Mouse (Mus musculus) heart, adult 18-20 months (tissue): ENCODE data around the gene Ntm. TPM values are rescaled to one million over a fixed set of nuclear protein-coding genes. Genes with fewer than 3 reads are reported as not detected.
A peak's percentile ranks its signal among the peaks of the same experiment; 100 is the strongest.

Experiments
- DNase-seq, 2 experiments: peaks; one replicate each; pipeline ENCODE4 v3.0.0; 2021 to 2022; ENCODE audit warnings: mixed read lengths in 1 of 2
- long read RNA-seq, 2 experiments: library from polyadenylated mRNA; stranded (forward); transcript quantifications; one replicate each; pipeline ENCODE4 v2.0.0; 2021
- total RNA-seq, 2 experiments: library from RNA; stranded (reverse); gene quantifications; 2 replicates each; pipeline ENCODE4 v1.2.3; 2021

Gene Ntm
- total RNA-seq: 1 to 10 TPM; 2.2 TPM
- long read RNA-seq, experiment 1: 0 reads
- long read RNA-seq, experiment 2: 0 reads

GRCm38 (mm10) chr9:29962978-29963377, at the start of gene Ntm:
Gene Ntm, minus strand, starts transcription at chr9:29963141.
- DNase-seq: peak; percentile 46 to 50

- DNase-seq: no peak
Measured at GRCm38 (mm10) chr9:30005701-30006100, 42.8 kb upstream of the Ntm start.

- DNase-seq: peak; percentile 41 to 81
Measured at GRCm38 (mm10) chr9:30003612-30004011, 40.7 kb upstream of the Ntm start.

GRCm38 (mm10) chr9:29981177-29981915, 18.4 kb upstream of the Ntm start:
- no peak for DNase-seq

GRCm38 (mm10) chr9:29961954-29962867, 730 bp downstream of the Ntm start:
- DNase-seq: peak; percentile 2 to 10

- DNase-seq: no peak
Measured at GRCm38 (mm10) chr9:29961512-29961911, 1.4 kb downstream of the Ntm start.

GRCm38 (mm10) chr9:29960741-29961140, 2.2 kb downstream of the Ntm start:
- DNase-seq: no peak

GRCm38 (mm10) chr9:29960236-29960635, 2.7 kb downstream of the Ntm start:
- no peak for DNase-seq

GRCm38 (mm10) chr9:29956936-29957335, 6.0 kb downstream of the Ntm start:
- DNase-seq: no peak

- no peak for DNase-seq
Measured at GRCm38 (mm10) chr9:29954031-29954430, 8.9 kb downstream of the Ntm start.

GRCm38 (mm10) chr9:29949041-29949440, 13.9 kb downstream of the Ntm start:
- no peak for DNase-seq

GRCm38 (mm10) chr9:29943209-29944070, 19.5 kb downstream of the Ntm start:
- no peak for DNase-seq

GRCm38 (mm10) chr9:29942183-29942952, 20.6 kb downstream of the Ntm start:
- no peak for DNase-seq

- no peak for DNase-seq
Measured at GRCm38 (mm10) chr9:29939517-29940034, 23.4 kb downstream of the Ntm start.

GRCm38 (mm10) chr9:29928796-29929195, 34.1 kb downstream of the Ntm start:
- DNase-seq: no peak

- DNase-seq: no peak
Measured at GRCm38 (mm10) chr9:29925382-29925781, 37.6 kb downstream of the Ntm start.

- DNase-seq: no peak
Measured at GRCm38 (mm10) chr9:29898406-29899054, 64.4 kb downstream of the Ntm start.

GRCm38 (mm10) chr9:29897448-29897847, 65.5 kb downstream of the Ntm start:
- no peak for DNase-seq

GRCm38 (mm10) chr9:29892792-29893191, 70.1 kb downstream of the Ntm start:
- DNase-seq: no peak

GRCm38 (mm10) chr9:29888712-29889111, 74.2 kb downstream of the Ntm start:
- DNase-seq: no peak

- no peak for DNase-seq
Measured at GRCm38 (mm10) chr9:29887924-29888323, 75.0 kb downstream of the Ntm start.
